Mouse (Mus musculus) cerebellum, adult 9-10 months (tissue): ENCODE data around the gene Thtpa.

Experiments used
- DNase-seq: peaks from one replicate; pipeline ENCODE4 v3.0.0; 2022

The Thtpa gene

DNA sequence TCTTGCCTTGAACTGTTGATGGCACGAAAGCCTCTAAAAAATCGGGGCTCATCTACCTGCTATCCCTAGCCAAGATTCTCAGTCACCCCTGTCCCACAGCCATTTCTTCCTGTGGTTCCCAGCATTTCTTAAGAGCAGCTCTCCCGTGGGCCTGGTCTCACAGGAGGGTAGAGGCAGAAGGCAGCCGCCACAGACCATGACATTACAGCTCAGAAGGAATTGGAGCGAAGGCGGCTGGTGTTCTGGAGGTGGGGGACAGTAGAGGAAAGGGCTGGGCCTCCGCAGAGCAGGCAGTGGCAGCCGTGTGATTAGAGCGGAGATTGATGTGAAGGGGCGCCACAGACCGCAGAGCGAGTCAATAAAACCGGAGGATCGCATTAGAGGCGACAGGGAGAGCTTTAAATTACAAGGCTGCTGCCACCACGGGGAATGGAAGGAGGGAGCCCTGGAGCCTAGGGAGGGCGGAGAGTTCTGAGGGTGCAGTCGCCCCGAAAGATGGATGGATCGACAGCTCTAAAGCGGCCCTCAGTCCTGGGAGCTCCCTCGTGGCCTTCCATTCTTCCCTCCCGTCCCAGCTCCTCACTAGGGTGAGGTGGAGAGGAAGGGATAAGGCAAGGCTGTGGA is 16.1 kb upstream of the Thtpa start:
- DNase-seq: no peak

DNA sequence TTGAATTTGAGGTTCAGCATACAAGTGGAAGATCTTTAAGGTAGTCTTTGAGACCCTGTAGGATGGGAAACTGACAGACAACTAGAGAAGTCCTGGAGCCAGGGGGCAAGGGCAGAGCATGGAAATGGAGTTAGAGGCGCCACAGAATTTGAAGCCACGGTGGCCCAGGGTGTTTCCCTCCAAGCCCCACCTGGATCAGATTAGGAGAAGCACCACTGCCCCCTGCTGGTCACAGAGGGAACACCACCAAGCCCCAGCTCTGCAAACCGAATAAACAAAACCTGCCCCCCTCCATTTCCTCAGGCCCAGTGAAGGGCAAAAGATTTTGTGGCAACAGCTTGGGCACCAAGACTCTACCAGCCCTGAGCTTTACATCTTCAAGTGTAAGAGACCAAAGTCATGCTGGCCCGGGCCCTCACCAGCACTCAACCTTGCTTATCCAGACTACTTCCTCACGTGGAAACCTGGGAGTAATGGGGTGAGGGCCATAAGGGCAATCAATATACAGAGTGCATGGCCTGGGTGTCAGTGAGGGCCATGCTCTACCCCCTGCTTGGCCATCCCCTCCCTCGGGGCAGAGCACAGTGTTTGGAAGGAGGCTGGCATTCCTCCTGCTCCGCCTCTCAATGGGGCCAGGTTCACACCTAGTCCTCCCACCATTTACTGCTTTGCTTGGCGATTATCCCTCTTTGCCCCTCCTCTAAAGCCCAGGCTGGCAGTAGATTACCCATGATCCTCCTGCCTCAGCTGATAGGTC is 15.2 kb upstream of the Thtpa start:
- peak; percentile 89 for DNase-seq

DNA sequence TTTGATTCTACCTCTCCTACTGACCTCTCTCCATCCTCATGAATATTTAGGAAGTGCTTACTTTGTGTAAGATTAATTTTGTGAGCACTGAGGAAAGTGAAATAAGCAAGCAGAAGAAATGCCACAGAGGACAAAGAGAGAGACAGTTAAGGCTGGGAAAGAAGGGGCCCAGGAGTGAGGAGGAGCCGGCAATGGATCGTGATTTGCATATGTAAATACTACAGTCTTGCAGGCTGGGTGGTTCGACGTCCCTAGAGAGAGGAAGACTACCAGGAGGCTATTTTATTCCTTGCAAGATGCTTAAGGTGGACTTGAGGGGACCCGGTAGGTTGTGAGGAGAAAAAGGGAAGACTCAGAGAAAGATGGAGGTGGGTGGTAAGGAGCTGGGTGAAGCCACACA is 13.5 kb upstream of the Thtpa start:
- no peak for DNase-seq

DNA sequence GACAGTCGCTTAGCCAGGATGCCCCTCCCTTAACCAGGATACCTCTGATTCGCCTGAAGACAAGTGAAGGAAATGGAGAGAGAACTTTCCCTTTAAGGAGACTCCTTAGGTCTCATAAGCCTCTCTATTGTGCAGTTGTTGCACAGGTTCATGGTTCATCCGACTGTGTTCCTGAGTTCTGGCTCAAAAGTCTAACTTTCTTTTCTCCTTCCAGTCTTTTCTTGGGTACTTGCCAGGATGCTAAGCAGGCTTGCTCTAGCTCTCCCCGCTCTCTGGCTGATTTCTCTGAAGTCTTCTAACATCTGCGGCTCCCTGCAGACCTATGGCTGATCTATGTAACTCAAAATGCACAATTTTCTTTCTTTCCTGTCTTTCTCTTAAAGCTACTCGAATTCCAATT is 11.1 kb upstream of the Thtpa start:
- DNase-seq: no peak

DNA sequence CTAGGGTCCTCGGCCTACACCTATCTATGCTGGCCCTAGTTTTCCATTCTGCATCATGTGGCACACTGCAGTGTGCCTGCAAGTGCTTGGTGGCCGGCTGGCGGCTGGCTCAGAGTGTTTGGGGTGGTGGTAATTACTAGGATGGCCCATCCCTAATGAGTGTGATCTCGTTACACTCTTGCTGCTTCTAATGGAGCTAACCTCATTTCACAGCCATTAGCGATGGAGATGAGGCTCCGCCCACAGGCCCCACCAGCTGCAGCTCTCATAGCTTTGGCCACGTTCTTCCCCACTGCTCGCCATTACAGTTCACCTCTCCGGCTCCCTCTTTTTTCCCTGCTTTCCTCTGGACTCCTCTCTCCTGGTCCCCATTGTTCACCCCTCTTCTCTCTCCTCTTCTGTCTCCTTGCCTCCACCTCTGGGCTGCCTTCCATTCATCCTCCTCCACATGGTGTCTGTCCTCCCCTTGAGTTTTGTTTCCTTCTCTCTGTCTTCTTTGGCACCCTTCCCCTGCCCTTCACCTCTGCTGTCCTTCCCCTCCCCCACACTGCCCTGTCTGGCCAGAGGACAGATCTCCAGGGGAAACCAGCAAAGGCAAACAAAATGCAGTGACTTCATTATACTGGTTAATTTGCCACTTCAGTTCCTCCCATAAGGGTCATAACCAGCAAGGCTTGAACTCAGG is 9.1 kb upstream of the Thtpa start:
- no peak for DNase-seq

DNA sequence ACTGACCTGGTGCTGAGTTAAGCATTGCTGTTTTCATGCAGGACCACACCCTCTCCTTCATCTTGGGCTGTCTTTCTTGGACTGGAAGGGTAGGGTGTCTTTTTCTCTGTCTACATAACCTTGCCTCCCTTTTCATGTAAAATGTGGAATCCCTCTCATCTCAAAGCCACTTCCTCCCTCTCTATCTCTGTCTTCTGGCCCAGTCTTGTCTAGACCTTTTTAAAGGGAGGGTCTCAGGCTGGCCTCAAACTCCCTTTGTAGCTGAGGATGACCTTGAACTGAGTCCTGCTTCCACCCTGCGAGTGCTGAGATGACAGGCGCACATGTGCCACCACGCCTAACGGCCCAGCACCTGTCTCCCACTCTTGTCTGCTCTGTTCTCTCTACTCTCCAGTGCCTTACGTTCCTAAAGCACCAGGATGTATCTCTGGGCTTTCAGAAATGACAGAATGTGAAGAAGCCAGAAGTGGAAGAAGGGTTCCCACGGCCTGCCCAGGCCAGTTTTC is 8.5 kb upstream of the Thtpa start:
- no peak for DNase-seq

DNA sequence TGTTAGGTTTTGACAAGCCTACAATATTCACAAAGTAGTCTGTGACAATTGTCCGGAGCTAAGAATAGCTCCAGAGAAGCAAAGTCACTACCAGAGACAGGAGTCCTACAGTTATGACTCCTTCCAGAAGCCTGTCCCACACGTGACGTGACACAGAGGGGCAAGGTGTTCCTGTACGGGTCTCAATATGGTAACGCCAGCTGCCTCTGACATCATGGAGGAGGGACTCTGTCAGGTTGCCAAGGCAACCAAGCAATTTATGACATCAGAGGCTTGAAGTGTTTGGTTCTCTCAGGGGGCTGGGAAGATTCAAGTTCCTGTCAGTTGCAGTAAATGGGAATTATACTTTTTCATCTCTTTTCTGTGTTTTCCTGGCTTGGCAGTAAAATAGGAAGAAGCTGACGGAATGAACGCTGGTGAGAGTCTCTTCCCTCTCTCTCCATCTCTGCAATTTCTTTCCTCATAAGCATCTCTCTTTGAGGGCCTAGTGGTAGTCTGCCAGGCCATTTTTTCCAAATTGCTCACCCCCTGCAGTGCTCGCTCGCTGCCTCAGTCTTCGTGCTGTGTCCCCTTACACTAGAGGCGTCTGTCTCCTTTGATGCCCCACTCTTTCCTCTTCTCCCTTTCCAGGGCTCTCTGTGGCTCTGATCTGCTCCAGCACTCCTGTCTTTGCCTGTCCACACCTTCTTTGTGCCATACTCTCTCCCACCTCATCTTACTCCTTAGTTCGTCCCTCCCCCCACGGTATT is 5.2 kb upstream of the Thtpa start:
- DNase-seq: peak; percentile 72

DNA sequence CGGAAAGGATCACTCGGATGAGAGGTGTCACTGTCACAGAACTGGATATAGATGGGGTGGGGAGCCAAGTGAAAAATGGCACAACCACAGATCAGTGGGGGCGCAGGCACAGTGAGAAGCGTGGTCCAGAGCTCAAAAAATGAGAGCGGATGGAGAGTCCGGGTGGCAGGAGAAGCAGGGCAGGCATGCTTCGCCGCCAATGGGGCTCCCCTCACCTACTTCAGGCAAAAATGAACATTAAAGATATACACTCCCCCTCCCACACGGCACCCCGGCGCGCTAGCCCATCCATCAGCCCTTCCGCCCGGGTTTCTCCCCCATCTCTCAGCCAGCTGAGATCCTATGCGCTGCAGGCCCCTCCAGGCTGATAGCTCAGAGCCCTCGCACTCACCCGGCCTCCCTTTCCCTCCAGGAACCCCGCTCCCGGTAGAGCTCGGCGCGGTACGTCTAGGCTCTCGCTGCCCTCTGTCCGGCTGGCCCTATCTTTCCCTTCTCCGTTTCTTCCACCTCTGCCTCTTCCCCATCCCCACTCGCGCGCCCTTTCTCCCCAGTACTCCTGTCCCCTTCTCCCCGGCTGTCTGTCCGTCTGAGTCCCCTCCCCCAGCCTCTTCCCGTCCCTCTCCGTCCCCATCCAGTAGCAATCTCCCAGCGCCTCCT is 3.2 kb upstream of the Thtpa start:
- DNase-seq: peak; percentile 62

DNA sequence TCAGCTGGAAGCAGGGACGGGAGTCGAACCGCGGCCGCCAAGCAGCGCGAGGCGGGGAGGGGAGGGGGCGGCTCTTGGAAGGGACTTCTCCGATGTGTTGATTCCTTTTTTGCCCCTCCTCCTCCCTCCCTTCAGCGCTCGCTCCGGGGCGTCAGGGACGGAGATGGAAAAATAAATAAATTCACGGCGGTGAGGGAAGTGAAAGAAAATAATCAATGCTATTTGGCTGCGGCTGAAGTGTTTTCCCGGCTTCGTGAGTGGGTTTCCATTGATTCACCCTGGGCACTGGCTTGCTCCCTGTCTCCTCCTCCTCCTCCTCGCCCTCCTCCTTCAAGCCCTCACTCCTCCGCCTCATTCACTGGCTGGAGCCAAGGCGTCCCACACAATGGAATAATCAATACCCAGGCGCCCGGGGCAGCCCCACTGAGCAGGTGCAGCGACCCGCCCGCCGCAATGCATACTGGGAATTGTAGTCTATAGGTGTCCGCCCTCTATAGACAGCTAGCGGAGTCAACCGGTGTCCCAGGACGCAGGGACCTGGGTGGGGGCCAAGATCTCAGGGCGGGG is 2.5 kb upstream of the Thtpa start, which contains the start of gene Zfhx2:
Gene Zfhx2 (minus strand): TSS at position 314 of the 567 bp plus-strand sequence.
- DNase-seq: peak; percentile 97

DNA sequence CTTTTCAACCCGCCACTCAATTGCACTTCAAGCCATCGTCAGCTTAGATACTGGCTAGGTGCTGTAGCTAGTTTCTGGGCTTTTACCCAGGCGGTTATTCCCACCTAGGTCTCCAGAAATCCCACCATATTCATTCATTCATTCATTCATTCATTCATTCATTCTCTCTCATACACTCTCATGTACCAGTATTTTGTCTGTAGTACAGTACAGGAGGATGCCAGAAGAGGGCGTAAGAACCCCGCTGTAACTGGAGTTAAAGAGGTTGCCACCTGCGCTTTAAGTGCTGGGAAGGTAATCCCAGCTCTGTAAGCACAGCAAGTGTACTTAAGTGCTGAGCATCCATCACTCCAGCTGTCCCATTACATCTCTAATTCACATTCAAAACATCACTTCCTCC is 657 bp upstream of the Thtpa start:
- peak; percentile 69 for DNase-seq

DNA sequence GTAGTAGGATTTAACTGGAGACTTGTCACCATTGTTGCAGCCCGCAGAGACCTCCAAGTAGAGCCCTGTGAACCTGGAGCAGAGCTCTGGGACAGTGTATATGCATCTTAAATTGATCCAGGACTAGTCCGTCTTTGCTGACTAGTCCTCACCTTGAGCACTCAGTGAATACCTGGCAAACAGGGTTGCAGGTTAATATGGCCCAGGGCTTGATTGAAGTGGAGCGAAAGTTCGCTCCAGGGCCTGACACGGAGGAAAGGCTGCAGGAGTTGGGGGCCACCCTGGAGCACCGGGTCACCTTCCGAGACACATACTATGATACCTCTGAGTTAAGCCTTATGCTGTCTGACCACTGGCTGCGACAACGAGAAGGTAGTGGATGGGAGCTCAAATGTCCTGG is 679 bp downstream of the Thtpa start:
- no peak for DNase-seq

DNA sequence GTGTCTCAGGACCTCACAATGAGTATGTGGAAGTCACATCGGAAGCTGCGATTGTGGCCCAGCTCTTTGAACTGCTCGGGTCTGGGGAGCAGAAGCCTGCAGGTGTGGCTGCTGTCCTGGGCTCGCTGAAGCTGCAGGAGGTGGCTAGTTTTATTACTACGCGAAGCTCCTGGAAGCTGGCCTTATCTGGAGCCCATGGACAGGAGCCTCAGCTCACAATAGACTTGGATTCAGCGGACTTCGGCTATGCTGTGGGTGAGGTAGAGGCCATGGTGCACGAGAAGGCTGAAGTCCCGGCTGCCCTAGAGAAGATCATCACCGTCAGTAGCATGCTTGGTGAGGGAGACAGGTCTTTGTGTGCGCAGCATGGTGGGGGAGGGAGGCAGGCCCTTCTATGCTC is 1.1 kb downstream of the Thtpa start:
- no peak for DNase-seq

DNA sequence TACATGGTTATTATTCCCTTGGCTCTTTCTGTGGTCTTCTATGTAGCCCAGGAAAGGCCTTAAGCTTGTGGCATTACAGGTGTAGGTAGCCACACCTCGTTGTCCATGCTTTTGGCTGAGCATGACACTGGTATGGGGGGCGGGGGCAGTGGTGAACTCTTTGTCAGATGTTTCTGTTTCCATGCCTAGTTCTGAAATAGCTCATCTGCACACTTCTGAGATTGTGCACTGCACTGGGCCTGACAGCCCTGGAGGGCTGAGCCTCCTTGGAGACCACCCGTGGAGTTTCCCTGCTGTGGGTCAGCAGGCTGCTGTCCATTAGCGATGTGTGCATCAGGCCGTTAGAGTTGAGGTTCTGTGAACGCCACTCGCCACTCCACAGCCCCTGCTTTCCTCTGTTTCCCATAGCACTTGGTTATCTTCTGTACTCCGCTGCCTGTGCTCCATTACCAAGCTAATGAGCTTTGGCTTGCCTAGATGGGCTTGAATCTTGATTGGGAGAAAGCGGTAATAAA is 2.0 kb downstream of the Thtpa start:
- no peak for DNase-seq

DNA sequence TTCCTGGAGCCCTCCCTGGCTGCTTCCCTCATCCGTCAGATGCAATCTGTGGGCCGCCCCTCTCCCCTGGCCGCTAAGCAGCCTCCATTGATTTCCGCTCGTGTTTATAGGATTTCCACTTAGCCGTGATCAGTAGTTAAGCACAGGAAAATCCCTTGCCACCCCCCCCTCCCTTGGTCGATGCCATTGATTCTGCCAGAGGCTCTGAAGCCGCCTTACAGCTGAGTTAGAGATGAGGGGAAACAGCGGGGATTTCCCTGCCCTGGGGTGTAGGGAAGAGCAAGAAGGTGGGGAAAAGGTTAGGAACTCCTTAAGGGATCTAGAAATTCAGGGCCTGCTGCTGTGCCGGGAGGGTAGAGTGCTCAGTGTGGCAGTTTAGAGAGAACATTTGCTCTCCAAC is 3.1 kb downstream of the Thtpa start:
- DNase-seq: no peak

DNA sequence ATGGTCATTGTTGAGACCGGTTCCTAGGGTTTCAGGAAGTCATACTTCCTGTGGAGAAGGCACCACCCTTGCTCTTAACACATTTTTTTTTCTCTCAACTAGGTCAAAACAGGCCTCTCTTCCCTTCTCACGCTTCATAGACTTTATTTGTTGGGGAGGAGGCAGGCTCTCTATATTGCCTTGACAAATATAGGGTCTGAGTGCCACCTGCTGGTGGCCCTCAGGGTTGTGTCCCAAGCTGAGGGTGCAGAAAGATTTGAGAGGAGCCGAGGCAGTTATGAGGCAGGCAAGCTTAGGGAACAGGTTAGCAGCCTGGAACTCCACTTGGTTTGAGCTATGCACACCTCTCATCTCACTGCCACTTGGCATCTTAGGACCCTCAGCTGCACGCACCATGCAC is 3.5 kb downstream of the Thtpa start:
- DNase-seq: no peak

DNA sequence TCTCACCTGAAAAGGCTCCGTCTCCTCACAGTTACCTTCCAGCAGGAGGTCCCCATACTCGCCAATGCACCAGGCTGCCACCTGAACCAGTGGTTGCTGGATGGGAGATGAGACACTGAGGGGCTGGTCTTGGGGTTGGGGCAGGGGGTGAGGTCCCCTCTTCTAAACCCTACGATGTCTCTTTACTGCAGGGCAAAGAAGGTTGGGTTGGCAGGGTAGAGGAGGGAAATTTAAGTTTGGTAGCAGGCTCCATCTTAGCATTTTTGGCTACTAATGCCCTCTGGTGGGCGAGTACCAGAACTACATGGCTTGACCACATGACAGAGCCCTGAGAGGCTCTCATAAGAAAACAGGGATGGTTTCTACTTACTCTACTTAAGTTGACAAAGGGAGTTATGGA is 7.0 kb downstream of the Thtpa start:
- DNase-seq: peak; percentile 88

DNA sequence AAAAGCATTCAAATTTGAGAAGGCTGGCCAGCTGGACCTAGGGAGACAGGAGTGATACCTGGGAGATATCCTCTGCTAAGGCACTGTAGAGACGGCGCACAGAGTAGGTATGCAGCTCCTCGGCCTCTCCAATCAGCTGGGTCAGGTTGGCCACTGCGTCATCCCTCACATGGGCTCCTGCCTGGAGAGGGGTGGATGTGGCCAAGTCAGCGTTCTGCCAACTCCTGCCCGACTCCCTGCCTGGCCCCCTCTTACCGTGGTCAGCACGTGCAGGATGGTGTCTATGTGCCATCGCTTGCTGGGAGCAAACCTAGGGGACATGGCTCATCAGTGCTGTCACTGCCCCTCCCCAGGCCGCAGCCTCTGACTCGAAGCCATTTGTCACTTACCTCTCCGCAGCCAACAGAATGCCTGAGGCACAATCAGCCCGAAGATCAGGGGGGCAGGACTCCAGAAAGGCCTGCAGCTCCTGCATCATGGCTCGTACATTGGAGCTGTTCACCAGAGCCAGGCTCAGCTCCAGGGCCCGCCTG is 7.7 kb downstream of the Thtpa start:
- no peak for DNase-seq

DNA sequence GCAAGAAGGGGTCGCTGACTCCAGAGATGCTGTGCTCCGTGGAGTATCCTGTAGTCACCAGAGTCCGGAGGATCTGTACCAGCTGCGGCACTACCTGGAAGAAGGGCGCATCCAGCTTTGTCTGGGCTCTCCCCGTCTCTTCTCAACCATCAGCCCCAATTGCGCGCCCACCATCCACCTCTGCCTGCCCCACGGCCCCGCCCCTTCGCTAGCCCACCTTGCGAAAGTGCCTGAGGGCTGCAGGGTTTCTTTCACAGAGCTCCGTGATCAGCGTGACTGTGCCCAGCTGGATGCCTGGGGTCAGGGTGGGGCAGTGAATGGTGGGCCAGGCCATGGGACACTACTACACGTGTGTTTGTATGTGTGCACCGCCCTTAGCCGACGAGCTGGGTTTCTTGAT is 9.8 kb downstream of the Thtpa start:
- no peak for DNase-seq

DNA sequence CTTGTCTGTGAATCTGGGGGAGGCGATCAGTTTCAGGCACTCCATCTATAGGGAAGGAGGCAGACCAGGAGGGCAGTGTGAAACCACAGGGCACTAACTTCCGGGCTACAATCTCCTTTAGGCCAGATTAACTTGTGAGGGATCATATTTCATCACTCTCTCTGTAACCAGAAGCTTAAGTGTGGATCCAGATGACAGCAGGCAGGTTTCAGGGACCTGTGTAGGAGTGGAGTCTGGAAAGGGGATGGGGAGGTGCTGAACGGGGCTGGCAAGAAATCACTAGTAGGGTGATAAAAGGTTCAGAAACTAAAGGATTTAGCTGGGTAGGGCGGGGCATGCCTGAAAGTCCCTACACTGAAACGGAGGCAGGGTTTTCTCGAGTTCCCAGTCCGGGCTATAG is 10.8 kb downstream of the Thtpa start:
- no peak for DNase-seq

DNA sequence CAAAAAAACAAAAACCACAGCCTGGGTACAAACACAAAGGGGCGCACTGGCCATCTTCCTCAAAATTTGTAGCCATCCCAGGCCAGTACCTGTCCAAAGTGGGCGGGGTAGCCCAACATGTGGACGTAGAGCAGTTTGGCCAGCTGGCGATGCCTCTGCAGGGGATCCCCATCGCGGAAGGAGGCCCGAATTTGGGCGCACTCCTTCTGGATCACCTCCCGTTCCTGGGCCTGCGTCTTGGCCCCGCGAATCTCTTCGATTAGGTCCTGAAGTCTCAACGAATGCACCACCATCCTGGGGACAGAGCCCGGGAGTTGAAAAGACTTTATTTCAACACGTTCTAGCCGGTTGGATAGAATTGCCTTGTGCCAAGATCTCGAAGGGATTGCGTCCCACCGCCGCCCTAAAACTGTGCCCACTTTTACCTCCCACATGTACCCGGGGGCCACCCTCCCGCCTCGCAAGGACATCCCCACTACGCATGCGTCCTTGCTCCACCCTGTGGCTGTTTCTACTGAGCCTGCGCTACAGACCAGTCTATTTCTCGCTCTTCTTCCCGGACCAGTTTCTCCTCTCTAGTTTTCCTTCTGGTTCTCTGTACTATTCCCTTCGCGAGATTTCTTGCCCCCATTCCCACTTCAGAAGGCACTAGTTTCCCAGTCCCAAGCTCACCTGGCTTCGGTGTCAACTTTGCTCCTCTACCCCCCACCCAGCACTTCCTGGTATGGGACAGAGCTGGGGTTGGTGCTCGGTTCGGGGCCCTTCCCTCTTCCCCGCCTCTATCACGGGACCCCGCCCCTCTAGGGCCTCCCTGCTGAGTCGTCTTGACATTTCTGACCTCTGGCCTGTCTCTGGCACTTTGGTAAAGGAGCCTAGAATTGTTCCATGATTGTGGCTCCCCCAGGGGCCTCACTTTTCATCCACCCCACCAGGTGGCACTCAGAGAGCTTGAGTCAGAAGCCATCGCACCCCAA is 11.5 kb downstream of the Thtpa start, which contains the start of gene Ap1g2:
Gene Ap1g2 (minus strand): TSS at position 758 of the 974 bp plus-strand sequence.
- peak; percentile 89 for DNase-seq
